Mouse (Mus musculus): ENCODE data around the gene Sptbn2.

DNA sequence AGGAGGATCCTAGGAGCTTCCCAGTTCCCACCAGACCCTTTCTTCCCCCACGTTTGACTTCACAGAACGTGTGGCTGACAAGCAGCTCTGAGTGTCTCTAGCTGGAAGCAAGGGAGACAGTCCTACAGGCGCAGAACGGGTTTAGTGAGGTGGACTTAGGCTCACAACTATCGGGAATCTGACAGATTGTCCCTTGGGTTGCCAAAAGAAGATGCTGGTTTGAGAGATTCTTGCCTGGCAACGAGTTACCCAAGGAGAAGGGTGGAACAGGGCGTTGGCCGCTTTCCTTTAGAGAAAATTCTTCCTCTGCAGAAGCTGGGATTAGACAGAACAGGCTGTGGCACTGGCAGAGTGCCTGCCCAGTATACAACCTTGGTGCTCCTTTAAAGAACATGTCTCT, 12.1 kb upstream of the Sptbn2 start:
- TF ChIP-seq CTCF (IDR thresholded peaks at IDR 0.05; ENCODE audit: control insufficient read depth, insufficient read depth, insufficient replicate concordance, low read depth, low read length) (no peak), POLR2A (IDR thresholded peaks at IDR 0.05; ENCODE audit: control insufficient read depth, low read depth, low read length) (no peak)

Data from testis, adult 2 months (tissue).